Mouse (Mus musculus): ENCODE data around the gene Pycr1.
"Not testable (repeated sequence)": the region's sequence is repeated elsewhere in the genome, so short reads cannot be mapped to it uniquely, and the experiment has no call there.

The Pycr1 gene

GRCm38 (mm10) chr11:120643601-120643987 lies at the start of gene Pycr1:
Gene Pycr1 (minus strand): TSS chr11:120643769.
- peak; percentile 86 for DNase-seq (ENCODE audit: low read depth)

GRCm38 (mm10) chr11:120692471-120693011 lies 49.0 kb upstream of the Pycr1 start:
- no peak for DNase-seq (ENCODE audit: low read depth)

GRCm38 (mm10) chr11:120689365-120689764 lies 45.8 kb upstream of the Pycr1 start:
- DNase-seq (ENCODE audit: low read depth) = no peak

- DNase-seq (ENCODE audit: low read depth) = no peak
Observed at GRCm38 (mm10) chr11:120686650-120687272, 43.2 kb upstream of the Pycr1 start.

- no peak for DNase-seq (ENCODE audit: low read depth)
Observed at GRCm38 (mm10) chr11:120684660-120685059, 41.1 kb upstream of the Pycr1 start.

GRCm38 (mm10) chr11:120684086-120684485 lies 40.5 kb upstream of the Pycr1 start:
- no peak for DNase-seq (ENCODE audit: low read depth)

- no peak for DNase-seq (ENCODE audit: low read depth)
Observed at GRCm38 (mm10) chr11:120683536-120683935, 40.0 kb upstream of the Pycr1 start.

- no peak for DNase-seq (ENCODE audit: low read depth)
Observed at GRCm38 (mm10) chr11:120682683-120683082, 39.1 kb upstream of the Pycr1 start.

- no peak for DNase-seq (ENCODE audit: low read depth)
Observed at GRCm38 (mm10) chr11:120679909-120680308, 36.3 kb upstream of the Pycr1 start.

GRCm38 (mm10) chr11:120676951-120677350 lies 33.4 kb upstream of the Pycr1 start:
- no peak for DNase-seq (ENCODE audit: low read depth)

- not testable (repeated sequence) for DNase-seq (ENCODE audit: low read depth)
Observed at GRCm38 (mm10) chr11:120675875-120676274, 32.3 kb upstream of the Pycr1 start.

GRCm38 (mm10) chr11:120673594-120674122 lies 30.1 kb upstream of the Pycr1 start:
- DNase-seq (ENCODE audit: low read depth) = no peak

- peak; percentile 92 for DNase-seq (ENCODE audit: low read depth)
Observed at GRCm38 (mm10) chr11:120672687-120673593, 29.4 kb upstream of the Pycr1 start, which contains the start of gene Aspscr1. Gene Aspscr1 (plus strand): TSS chr11:120672973.

GRCm38 (mm10) chr11:120666617-120667016 lies 23.0 kb upstream of the Pycr1 start:
- DNase-seq (ENCODE audit: low read depth) = no peak

- no peak for DNase-seq (ENCODE audit: low read depth)
Observed at GRCm38 (mm10) chr11:120665406-120665805, 21.8 kb upstream of the Pycr1 start.

GRCm38 (mm10) chr11:120663714-120664113 lies 20.1 kb upstream of the Pycr1 start:
- DNase-seq (ENCODE audit: low read depth) = no peak

GRCm38 (mm10) chr11:120662759-120663158 lies 19.2 kb upstream of the Pycr1 start:
- DNase-seq (ENCODE audit: low read depth) = no peak

- no peak for DNase-seq (ENCODE audit: low read depth)
Observed at GRCm38 (mm10) chr11:120661076-120661460, 17.5 kb upstream of the Pycr1 start, which contains the start of gene Notum. Gene Notum (minus strand): TSS chr11:120661175.

- DNase-seq (ENCODE audit: low read depth) = no peak
Observed at GRCm38 (mm10) chr11:120660301-120661075, 16.9 kb upstream of the Pycr1 start.

GRCm38 (mm10) chr11:120659509-120660300 lies 16.1 kb upstream of the Pycr1 start:
- DNase-seq (ENCODE audit: low read depth) = no peak

GRCm38 (mm10) chr11:120658876-120659410 lies 15.4 kb upstream of the Pycr1 start:
- DNase-seq (ENCODE audit: low read depth) = peak; percentile 64
